Mouse (Mus musculus) CH12.LX (cell line): ENCODE measurements around the gene Dnah7a. TPM values are rescaled to one million over a fixed set of nuclear protein-coding genes. Genes with fewer than 3 reads are reported as not detected.

Source experiments
- DNase-seq: peaks from one replicate; pipeline ENCODE4 v3.0.0-alpha.2; 2013; ENCODE audit errors: extremely low read depth
- H3K27ac ChIP-seq: 2 replicates; pipeline ENCODE4 v1.5.1; 2012; ENCODE audit warnings: low read depth, mild to moderate bottlenecking, control low read depth, moderate library complexity; ENCODE audit not compliant: insufficient read depth
- H3K27me3 ChIP-seq: replicated peaks from 2 replicates; pipeline ENCODE3; 2012; ENCODE audit warnings: inconsistent platforms
- H3K36me3 ChIP-seq, 2 experiments: replicated peaks in 1 of 2; 2 replicates each; pipeline versions ENCODE3 to v1.6.1; 2012; ENCODE audit warnings: inconsistent platforms in 1 of 2, low read length in 1 of 2, mild to moderate bottlenecking in 1 of 2, mixed read lengths in 1 of 2, moderate library complexity in 1 of 2; ENCODE audit not compliant: control insufficient read depth in 1 of 2, insufficient read depth in 1 of 2
- H3K4me1 ChIP-seq, 2 experiments: 2 replicates each; pipeline ENCODE4 v1.6.1; 2012; ENCODE audit warnings: inconsistent platforms in 1 of 2, moderate library complexity in 1 of 2; ENCODE audit not compliant: insufficient read depth in 2 of 2, control insufficient read depth in 1 of 2
- H3K4me2 ChIP-seq: 2 replicates; pipeline ENCODE4 v1.6.1; 2012; ENCODE audit warnings: low read depth, mild to moderate bottlenecking, control low read depth; ENCODE audit not compliant: poor library complexity, insufficient read depth, severe bottlenecking
- H3K4me3 ChIP-seq, 3 experiments: fragments of 150-350 bp in 1 of 3; sonication (generic) in 1 of 3; replicated peaks in 1 of 3; 2 replicates each; pipeline versions ENCODE3 to v1.5.1; 2011 to 2012; ENCODE audit warnings: low read depth in 2 of 3, low read length in 2 of 3, mild to moderate bottlenecking in 2 of 3, moderate library complexity in 2 of 3, control low read depth in 1 of 3, improper control_type of control experiment in 1 of 3, inconsistent platforms in 1 of 3, mixed read lengths in 1 of 3; ENCODE audit not compliant: poor library complexity in 1 of 3
- H3K79me2 ChIP-seq: replicated peaks from 2 replicates; pipeline ENCODE4 v1.6.1; 2012; ENCODE audit warnings: mild to moderate bottlenecking, moderate library complexity; ENCODE audit not compliant: control insufficient read depth, poor library complexity, insufficient read depth, severe bottlenecking; ENCODE audit errors: extremely low read depth
- H3K9ac ChIP-seq: 2 replicates; pipeline ENCODE4 v1.6.1; 2012; ENCODE audit warnings: low read depth, mild to moderate bottlenecking, control low read depth, moderate library complexity; ENCODE audit not compliant: insufficient read depth
- H3K9me3 ChIP-seq: replicated peaks from 2 replicates; pipeline ENCODE3; 2012; ENCODE audit warnings: low read length, inconsistent platforms, mixed read lengths
- BHLHE40 ChIP-seq: IDR thresholded peaks from 2 replicates; pipeline ENCODE4 v1.6.1; 2011; ENCODE audit warnings: mild to moderate bottlenecking, low read depth, low read length, improper control_type of control experiment
- CHD1 ChIP-seq: IDR thresholded peaks from 2 replicates; pipeline ENCODE4 v1.6.1; 2012; ENCODE audit warnings: low read depth, low read length, improper control_type of control experiment, inconsistent platforms
- CHD2 ChIP-seq: IDR thresholded peaks from 2 replicates; pipeline ENCODE4 v1.6.1; 2011; ENCODE audit warnings: low read length, improper control_type of control experiment
- CTCF ChIP-seq, 2 experiments: IDR thresholded peaks in 1 of 2; conservative IDR thresholded peaks in 1 of 2; 2 replicates each; pipeline ENCODE4 v1.5.1; 2011 to 2012; ENCODE audit warnings: low read depth in 2 of 2, low read length in 2 of 2, improper control_type of control experiment in 1 of 2, inconsistent platforms in 1 of 2, mild to moderate bottlenecking in 1 of 2, moderate library complexity in 1 of 2
- E2F4 ChIP-seq: IDR thresholded peaks from 2 replicates; pipeline ENCODE4 v1.6.1; 2011; ENCODE audit warnings: low read depth, low read length, improper control_type of control experiment; ENCODE audit not compliant: insufficient replicate concordance
- ELF1 ChIP-seq: IDR thresholded peaks from 2 replicates; pipeline ENCODE4 v1.6.1; 2014; ENCODE audit warnings: low read depth, mild to moderate bottlenecking, inconsistent platforms, low read length, improper control_type of control experiment
- EP300 ChIP-seq: IDR thresholded peaks from 2 replicates; pipeline ENCODE4 v1.6.1; 2011; ENCODE audit warnings: low read length, improper control_type of control experiment
- GABPA ChIP-seq: IDR thresholded peaks from 2 replicates; pipeline ENCODE4 v1.6.1; 2012; ENCODE audit warnings: low read depth, low read length, improper control_type of control experiment, inconsistent platforms; ENCODE audit not compliant: insufficient replicate concordance
- HCFC1 ChIP-seq: IDR thresholded peaks from 2 replicates; pipeline ENCODE4 v1.6.1; 2012; ENCODE audit warnings: low read depth, mild to moderate bottlenecking, inconsistent platforms, low read length, improper control_type of control experiment
- IRF4 ChIP-seq: IDR thresholded peaks from 2 replicates; pipeline ENCODE4 v1.6.1; 2014; ENCODE audit warnings: low read depth, mild to moderate bottlenecking, inconsistent platforms, low read length, improper control_type of control experiment
- JUN ChIP-seq: IDR thresholded peaks from 2 replicates; pipeline ENCODE4 v1.6.1; 2011; ENCODE audit warnings: low read depth, mild to moderate bottlenecking, low read length, improper control_type of control experiment, moderate library complexity; ENCODE audit not compliant: insufficient read depth
- JUND ChIP-seq: conservative IDR thresholded peaks from 2 replicates; pipeline ENCODE4 v1.6.1; 2011; ENCODE audit warnings: low read depth, low read length, improper control_type of control experiment
- KAT2A ChIP-seq: IDR thresholded peaks from 2 replicates; pipeline ENCODE4 v1.6.1; 2012; ENCODE audit warnings: low read length, improper control_type of control experiment, inconsistent platforms; ENCODE audit not compliant: insufficient replicate concordance
- MAFK ChIP-seq: IDR thresholded peaks from 2 replicates; pipeline ENCODE4 v1.6.1; 2011; ENCODE audit warnings: low read length, improper control_type of control experiment; ENCODE audit not compliant: insufficient replicate concordance
- MAX ChIP-seq: IDR thresholded peaks from 2 replicates; pipeline ENCODE4 v1.6.1; 2011; ENCODE audit warnings: low read length, improper control_type of control experiment
- MEF2A ChIP-seq: IDR thresholded peaks from 2 replicates; pipeline ENCODE4 v1.6.1; 2014; ENCODE audit warnings: low read depth, mild to moderate bottlenecking, inconsistent platforms, low read length, improper control_type of control experiment, borderline replicate concordance
- MXI1 ChIP-seq: IDR thresholded peaks from 2 replicates; pipeline ENCODE4 v1.6.1; 2011; ENCODE audit warnings: mild to moderate bottlenecking, low read depth, low read length, improper control_type of control experiment
- MYC ChIP-seq: IDR thresholded peaks from 2 replicates; pipeline ENCODE4 v1.6.1; 2011; ENCODE audit warnings: low read depth, mild to moderate bottlenecking, improper control_type of control experiment, low read length
- NELFE ChIP-seq: IDR thresholded peaks from 2 replicates; pipeline ENCODE4 v1.6.1; 2011; ENCODE audit warnings: low read depth, low read length, improper control_type of control experiment
- PAX5 ChIP-seq: IDR thresholded peaks from 2 replicates; pipeline ENCODE4 v1.6.1; 2012; ENCODE audit warnings: low read length, inconsistent platforms, mixed read lengths
- POLR2AphosphoS2 ChIP-seq: IDR thresholded peaks from 2 replicates; pipeline ENCODE4 v1.6.1; 2011; ENCODE audit warnings: low read depth, low read length, improper control_type of control experiment
- RAD21 ChIP-seq: IDR thresholded peaks from 2 replicates; pipeline ENCODE4 v1.6.1; 2011; ENCODE audit warnings: low read depth, mild to moderate bottlenecking, low read length, improper control_type of control experiment, moderate library complexity
- RCOR1 ChIP-seq: conservative IDR thresholded peaks from 2 replicates; pipeline ENCODE4 v1.6.1; 2012; ENCODE audit warnings: low read depth, mild to moderate bottlenecking, inconsistent platforms, low read length, improper control_type of control experiment
- SIN3A ChIP-seq: IDR thresholded peaks from 2 replicates; pipeline ENCODE4 v1.6.1; 2012; ENCODE audit warnings: low read length, improper control_type of control experiment, inconsistent platforms
- SMC3 ChIP-seq: IDR thresholded peaks from 2 replicates; pipeline ENCODE4 v1.6.1; 2011; ENCODE audit warnings: low read depth, low read length, improper control_type of control experiment
- TCF12 ChIP-seq: IDR thresholded peaks from 2 replicates; pipeline ENCODE4 v1.6.1; 2014; ENCODE audit warnings: low read depth, mild to moderate bottlenecking, inconsistent platforms, low read length, improper control_type of control experiment
- ZC3H11A ChIP-seq: IDR thresholded peaks from 2 replicates; pipeline ENCODE4 v1.6.1; 2012; ENCODE audit warnings: low read depth, mild to moderate bottlenecking, inconsistent platforms, low read length, improper control_type of control experiment
- ZKSCAN1 ChIP-seq: IDR thresholded peaks from 2 replicates; pipeline ENCODE4 v1.6.1; 2012; ENCODE audit warnings: low read depth, inconsistent platforms, low read length, improper control_type of control experiment, borderline replicate concordance
- ZNF384 ChIP-seq: IDR thresholded peaks from 2 replicates; pipeline ENCODE4 v1.6.1; 2012; ENCODE audit warnings: low read depth, low read length, improper control_type of control experiment, inconsistent platforms
- dilution Hi-C: fragments of 300-500 bp; cut with MboI; formaldehyde crosslinking; loops from 2 replicates; pipeline ENCODE4 v1.14.3; 2020; ENCODE audit warnings: low sequenced_read_pairs; ENCODE audit not compliant: extremely low pct_unique_long_range_greater_than_20kb, extremely low pct_ligation_motif_present
- in situ Hi-C: fragments of 300-500 bp; cut with MboI; formaldehyde crosslinking; loops from 3 replicates; pipeline ENCODE4 v1.14.3; 2019; ENCODE audit warnings: low sequenced_read_pairs, low pct_ligation_motif_present, low pct_unique_long_range_greater_than_20kb, mixed read lengths
- polyA plus RNA-seq: library from polyadenylated mRNA; unstranded; fragments of >175 nt; gene quantifications from 2 replicates; pipeline ENCODE4 v1.2.1, GENCODE M21; 2012; ENCODE audit warnings: low read depth; ENCODE audit not compliant: insufficient read length
- total RNA-seq, 2 experiments: library from RNA; depleted of rRNA; stranded (reverse); fragments of 300-350 nt in 1 of 2; fragments of >200 nt in 1 of 2; gene quantifications; 2 replicates each; pipeline ENCODE4 v1.2.3; 2012 to 2014

The Dnah7a gene
- total and polyA plus RNA-seq, 3 experiments = 0.04 TPM; not detected in 2

GRCm38 (mm10) chr1:53715966-53716515 lies 9.5 kb upstream of the Dnah7a start:
- H3K9me3 ChIP-seq = no peaks in the 10 kb centered on the region
- in situ Hi-C loops = loop anchor here (25.0 kb wide), 1 partner anchor 621 kb away; no protein-coding TSS in a partner anchor
- peaks cover 0 to 6% of the 10 kb centered on the region in 2 experiments; a peak in 2 of 4 replicates for H3K4me1 ChIP-seq
- TF ChIP-seq GABPA (no peak), MYC (no peak), POLR2AphosphoS2 (no peak), HCFC1 (no peak), KAT2A (no peak), CHD2 (no peak), MAFK (no peak), RCOR1 (no peak), TCF12 (no peak), CHD1 (no peak), RAD21 (no peak), MXI1 (no peak), MEF2A (no peak), CTCF (conservative IDR thresholded peaks at IDR 0.05 in 1 of 2, IDR thresholded peaks at IDR 0.05 in 1 of 2; ENCODE audit: low read depth in 2 of 2, low read length in 2 of 2) (no peak), ELF1 (no peak), ZNF384 (no peak), SIN3A (no peak), JUND (no peak), EP300 (no peak), ZKSCAN1 (no peak)
- TF ChIP-seq, all 38 proteins: peak for 0
- H3K4me2 ChIP-seq = no peak overlapping the region; the same call in 1 of the 2 replicates
- H3K27ac ChIP-seq = no peak overlapping the region
- H3K4me3 ChIP-seq = no peak overlapping the region
- no peak overlapping the region for H3K9ac ChIP-seq
- no peaks in the 10 kb centered on the region for H3K79me2 ChIP-seq
- dilution Hi-C loops = no loop called here
- no peaks in the 10 kb centered on the region for H3K36me3 ChIP-seq
- H3K27me3 ChIP-seq = no peaks in the 10 kb centered on the region
- DNase-seq = no peak

- Histone ChIP-seq H3K27ac (no peak overlapping the region), H3K27me3 (no peaks in the 10 kb centered on the region), H3K4me1 (peaks cover 0 to 6% of the 10 kb centered on the region in 2 experiments; a peak in 2 of 4 replicates), H3K79me2 (no peaks in the 10 kb centered on the region), H3K9me3 (no peaks in the 10 kb centered on the region), H3K4me3 (no peak overlapping the region), H3K9ac (no peak overlapping the region), H3K36me3 (no peaks in the 10 kb centered on the region), H3K4me2 (no peak overlapping the region)
- DNase-seq = peak; percentile 66
- in situ Hi-C loops (loop anchor here (25.0 kb wide), 1 partner anchor 622 kb away; no protein-coding TSS in a partner anchor), dilution Hi-C loops (no loop called here)
- no peak for TF ChIP-seq KAT2A
- TF ChIP-seq POLR2AphosphoS2 = no peak
- TF ChIP-seq ZNF384 = no peak
- no peak for TF ChIP-seq MAX
- no peak for TF ChIP-seq NELFE
- peak; percentile 84 for TF ChIP-seq ZC3H11A
- no peak for TF ChIP-seq PAX5
- TF ChIP-seq JUND = peak; percentile 47; the same call in 1 of the 2 replicates
- TF ChIP-seq HCFC1 = no peak
- TF ChIP-seq JUN = no peak
- peak; percentile 91 for TF ChIP-seq RAD21
- TF ChIP-seq CTCF (conservative IDR thresholded peaks at IDR 0.05 in 1 of 2, IDR thresholded peaks at IDR 0.05 in 1 of 2; ENCODE audit: low read depth in 2 of 2, low read length in 2 of 2) = peak; percentile 49 to 86; a peak in 3 of 4 replicates
- no peak for TF ChIP-seq BHLHE40
- TF ChIP-seq MXI1 = no peak
- TF ChIP-seq SIN3A = no peak
- 0 out of 2 replicates have a peak, but pooled peaks have one; percentile 47 for TF ChIP-seq E2F4
- no peak for TF ChIP-seq IRF4
- TF ChIP-seq EP300 = no peak
- peak; percentile 91 for TF ChIP-seq SMC3
- TF ChIP-seq MYC = 0 out of 2 replicates have a peak, but pooled peaks have one; percentile 53
Observed at GRCm38 (mm10) chr1:53715446-53715845, 8.9 kb upstream of the Dnah7a start.
